Mouse (Mus musculus) erythroblast, embryonic 14.5 days (primary cell): ENCODE results near the gene Ctdnep1.

Source experiments
- GATA1 ChIP-seq: IDR thresholded peaks from 2 replicates; pipeline ENCODE4 v1.6.1; 2012; ENCODE audit warnings: low read length, inconsistent platforms, mixed read lengths
- TAL1 ChIP-seq: IDR thresholded peaks from 3 replicates; pipeline ENCODE4 v1.6.1; 2012; ENCODE audit warnings: low read length, inconsistent platforms, mixed read lengths

- TF ChIP-seq GATA1 (no peak), TAL1 (no peak)
Observed at GRCm38 (mm10) chr11:69982225-69982624, 1.3 kb downstream of the Ctdnep1 start, which contains the start of gene Elp5.
